Mouse (Mus musculus): ENCODE data around the gene Thap12. TPM values are rescaled to one million over a fixed set of nuclear protein-coding genes. Genes with fewer than 3 reads are reported as not detected.

The Thap12 gene
- polyA plus RNA-seq, 1 experiment = 44.8 TPM

DNA sequence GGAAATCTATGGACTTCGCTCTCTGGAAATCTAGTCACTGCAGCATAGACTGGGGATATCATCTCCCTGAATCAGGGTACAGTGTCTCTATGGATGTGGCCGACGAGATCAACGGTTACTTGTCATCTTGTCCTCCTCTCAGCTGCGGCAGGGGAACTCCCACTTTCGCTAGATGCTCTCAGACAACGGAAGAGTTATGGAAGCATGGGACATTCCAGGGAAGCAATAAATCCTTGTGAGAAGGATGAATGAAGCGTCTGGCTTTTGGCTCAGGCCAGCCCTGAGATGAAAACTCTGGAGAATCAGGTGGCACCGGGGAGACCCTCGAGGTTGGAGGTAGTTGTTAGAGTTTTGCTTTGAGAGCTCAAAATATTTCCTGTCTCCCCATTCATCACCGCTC lies 53.1 kb downstream of the Thap12 start:
- DNase-seq (ENCODE audit: low spot score) = no peak

DNA sequence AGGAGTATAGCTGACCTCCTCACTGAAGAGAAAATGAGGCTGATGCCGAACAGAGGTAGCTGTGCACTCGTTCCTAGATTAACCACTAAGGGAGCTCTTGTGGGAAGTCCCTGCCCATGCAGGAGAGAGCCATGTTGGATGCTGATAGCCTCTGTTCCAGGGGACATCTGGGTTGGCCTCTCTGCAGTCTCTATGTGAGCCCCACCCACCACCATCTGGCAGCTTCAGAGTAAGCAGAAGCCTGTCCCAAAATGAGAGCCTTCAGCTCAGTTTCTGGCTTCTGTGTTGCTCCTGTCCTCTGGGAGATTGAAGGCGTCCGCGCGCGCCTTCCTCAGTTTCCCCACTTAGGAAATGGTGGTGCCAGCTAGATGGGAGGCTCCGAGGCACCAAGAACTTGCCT lies 53.7 kb downstream of the Thap12 start:
- no peak for DNase-seq (ENCODE audit: low spot score)

DNA sequence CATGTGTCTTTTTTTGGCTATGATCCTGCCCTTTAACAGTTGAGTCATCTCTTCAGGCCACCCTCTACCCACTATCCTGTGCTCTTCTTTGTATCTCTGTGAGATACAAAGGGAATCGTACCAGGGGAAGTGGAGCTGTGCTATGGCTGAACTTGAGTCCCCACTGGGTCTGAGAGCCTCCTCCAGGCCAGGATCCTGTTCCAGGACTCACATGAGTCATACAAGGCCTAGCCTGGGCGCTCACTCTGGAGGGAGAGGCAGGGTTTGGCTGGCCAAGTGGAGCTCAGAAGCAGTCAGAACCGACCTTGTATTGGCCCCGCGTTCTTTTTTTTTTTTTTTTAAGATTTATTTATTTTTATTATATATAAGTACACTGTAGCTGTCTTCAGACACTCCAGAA lies 57.2 kb downstream of the Thap12 start:
- no peak for DNase-seq (ENCODE audit: low spot score)

DNA sequence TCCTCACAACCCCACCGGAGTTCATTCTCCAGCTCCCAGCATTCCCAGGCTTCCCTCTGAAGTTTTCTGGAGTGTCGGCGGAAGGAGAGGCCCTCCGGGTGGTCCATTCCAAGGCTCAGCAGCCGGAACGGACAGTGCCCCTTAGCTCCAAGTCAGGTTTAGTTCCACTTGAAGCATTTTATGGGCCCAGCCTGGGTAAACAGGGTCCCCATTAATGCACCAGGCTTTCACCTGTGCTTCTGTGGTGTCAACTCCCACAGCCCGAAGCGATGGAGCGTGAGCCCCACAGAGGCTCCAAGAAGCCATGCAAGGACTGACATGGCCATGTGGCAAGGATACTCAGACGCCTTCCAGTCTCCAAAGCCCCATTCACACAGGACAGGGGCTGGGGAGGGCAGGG lies 61.0 kb downstream of the Thap12 start:
- no peak for DNase-seq (ENCODE audit: low spot score)

DNA sequence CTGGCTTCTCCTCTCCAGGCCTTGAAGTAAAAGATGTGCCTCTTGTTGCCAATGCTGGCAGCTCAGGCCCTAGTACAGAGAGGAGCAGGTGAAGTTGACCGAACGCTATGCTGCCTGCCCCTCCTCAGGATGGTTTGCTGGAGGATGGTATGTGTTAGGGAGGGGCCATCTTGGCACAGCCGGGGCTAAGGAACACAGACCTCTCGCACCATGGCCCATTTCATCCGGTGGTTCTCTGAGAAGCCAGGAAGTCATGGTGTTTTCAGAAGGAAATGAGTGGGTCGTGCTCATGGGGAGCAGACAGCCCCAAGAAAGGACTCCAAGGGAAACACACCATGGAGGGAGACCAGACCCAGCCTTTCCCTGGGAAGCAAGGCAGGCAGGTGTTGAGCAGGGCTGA lies 64.4 kb downstream of the Thap12 start:
- DNase-seq (ENCODE audit: low spot score) = no peak

Other genes with a start within 250 kb of the Thap12 start
- gene Lrrc32, start 213.8 kb upstream of the Thap12 start, polyA plus RNA-seq (2012; rRNA removed) = 12.6 and 17.6 TPM in 2 replicates
- gene Emsy, start 46.3 kb upstream of the Thap12 start, polyA plus RNA-seq (2012; rRNA removed) = 15.0 and 22.9 TPM in 2 replicates
- gene Wnt11, start 132.0 kb downstream of the Thap12 start, polyA plus RNA-seq (2012; rRNA removed) = 13.3 and 13.8 TPM in 2 replicates